Comparison of ENCODE assay signal across 9 mouse cellular contexts in the genomic region with DNA sequence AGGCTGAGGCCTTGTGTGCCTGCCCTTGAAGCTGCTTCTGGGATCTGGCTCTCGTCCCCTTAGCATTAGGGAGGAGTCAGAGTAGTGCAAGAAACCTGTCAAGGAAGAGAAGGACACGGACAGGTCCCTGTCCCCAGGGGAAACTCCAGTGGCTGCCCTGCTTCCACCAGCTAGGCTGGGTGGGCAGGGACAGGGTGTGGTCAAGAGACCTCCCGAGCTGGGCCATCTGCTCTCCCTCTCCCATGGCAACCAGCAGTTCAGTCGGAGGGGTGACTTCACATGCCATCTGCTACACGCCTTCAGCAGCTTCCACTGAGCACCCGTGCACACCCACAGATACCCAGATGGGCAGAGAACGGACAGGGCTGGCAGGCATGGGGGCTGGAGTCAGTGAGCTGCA. TPM values are rescaled to one million over a fixed set of nuclear protein-coding genes. Genes with fewer than 3 reads are reported as not detected.
DNase-seq lines count a peak whose midpoint lies in the region; ATAC-seq and TF ChIP-seq lines count a peak whose summit lies in the region.
"Had no signal": no experiment of that assay in that cellular context is flagged by ENCODE, and none has a peak within 500 bp of the region (broad histone marks: within the 10 kb centered on the region; RNA-seq: fewer than 3 reads in every experiment).

No protein-coding gene starts in this region.

- H3K27me3 ChIP-seq in liver, adult 2 months (ENCODE audit: control insufficient read depth, insufficient read depth, low read length): no peaks in the 10 kb centered on the region
- peaks cover 16% of the 10 kb centered on the region for H3K27me3 ChIP-seq in liver, embryonic 11.5 days (replicated peaks; ENCODE audit: control insufficient read depth, insufficient read depth, low read length)
- no peaks in the 10 kb centered on the region for H3K27me3 ChIP-seq in cerebellum, adult 2 months (ENCODE audit: control insufficient read depth, insufficient read depth, low read length)
- no peaks in the 10 kb centered on the region for H3K27me3 ChIP-seq in forebrain, embryonic 12.5 days
- H3K27me3 ChIP-seq in neural tube, embryonic 14.5 days (ENCODE audit: control insufficient read depth, insufficient read depth, low read length): no peaks in the 10 kb centered on the region

- no peak overlapping the region for H3K4me2 ChIP-seq in liver, embryonic 11.5 days
- H3K4me2 ChIP-seq in forebrain, embryonic 12.5 days: no peak overlapping the region
- no peak overlapping the region for H3K4me2 ChIP-seq in neural tube, embryonic 14.5 days (ENCODE audit: low read depth, low read length)

- H3K9ac ChIP-seq in liver, adult 2 months (ENCODE audit: low read depth, low read length): peak overlapping the region; percentile 10; the same call in 1 of the 2 replicates
- H3K9ac ChIP-seq in liver, embryonic 11.5 days (ENCODE audit: low read depth, low read length): no peak overlapping the region
- H3K9ac ChIP-seq in forebrain, embryonic 12.5 days: no peak overlapping the region
- H3K9ac ChIP-seq in neural tube, embryonic 14.5 days (replicated peaks; ENCODE audit: low read depth, low read length): no peak overlapping the region

- H3K4me3 ChIP-seq in liver, adult 2 months (ENCODE audit: insufficient read depth, low read depth, low read length): no peak overlapping the region
- no peak overlapping the region for H3K4me3 ChIP-seq in liver, embryonic 11.5 days (ENCODE audit: low read depth, low read length)
- H3K4me3 ChIP-seq in cerebellum, adult 2 months (replicated peaks; ENCODE audit: insufficient read depth, low read depth, low read length): no peak overlapping the region
- H3K4me3 ChIP-seq in forebrain, embryonic 12.5 days (replicated peaks): no peak overlapping the region
- H3K4me3 ChIP-seq in neural tube, embryonic 14.5 days (ENCODE audit: low read depth, low read length): no peak overlapping the region

- ATAC-seq in liver, embryonic 11.5 days (replicated peaks; ENCODE audit: low FRiP score): no peak
- ATAC-seq in forebrain, embryonic 12.5 days (ENCODE audit: low FRiP score): no peak
- no peak for ATAC-seq in neural tube, embryonic 14.5 days (ENCODE audit: low read depth)

- H3K27ac ChIP-seq in liver, adult 2 months (replicated peaks; ENCODE audit: insufficient read depth, low read depth, low read length): peak overlapping the region; percentile 43
- no peak overlapping the region for H3K27ac ChIP-seq in liver, embryonic 11.5 days (ENCODE audit: low read depth, low read length)
- H3K27ac ChIP-seq in cerebellum, adult 2 months (ENCODE audit: insufficient read depth, low read length): peak overlapping the region; percentile 44
- peak overlapping the region; percentile 47 for H3K27ac ChIP-seq in forebrain, embryonic 12.5 days
- peak overlapping the region; percentile 28; the same call in 1 of the 2 replicates for H3K27ac ChIP-seq in neural tube, embryonic 14.5 days (ENCODE audit: low read depth, low read length)
- H3K27ac ChIP-seq: macrophage had no signal

- TF ChIP-seq CTCF in liver, adult 2 months (IDR thresholded peaks at IDR 0.05; ENCODE audit: low read depth, low read length): no peak
- TF ChIP-seq CTCF in cerebellum, adult 2 months (IDR thresholded peaks at IDR 0.05; ENCODE audit: borderline replicate concordance, insufficient read depth, low read depth, low read length): no peak

- H3K36me3 ChIP-seq in liver, adult 2 months (ENCODE audit: control insufficient read depth, insufficient read depth, low read length): no peaks in the 10 kb centered on the region
- no peaks in the 10 kb centered on the region for H3K36me3 ChIP-seq in liver, embryonic 11.5 days (ENCODE audit: control insufficient read depth, insufficient read depth, low read length)
- H3K36me3 ChIP-seq in forebrain, embryonic 12.5 days (replicated peaks): no peaks in the 10 kb centered on the region
- no peaks in the 10 kb centered on the region for H3K36me3 ChIP-seq in neural tube, embryonic 14.5 days (ENCODE audit: control insufficient read depth, insufficient read depth, low read length)

- 79% methylated on average over 7 of the region's 7 CpGs for WGBS in liver, adult 2 months
- WGBS in liver, embryonic 11.5 days: 53% methylated on average over 7 of the region's 7 CpGs
- 5% methylated on average over 7 of the region's 7 CpGs for WGBS in cerebellum, adult 2 months
- WGBS in forebrain, embryonic 12.5 days: 51% methylated on average over 7 of the region's 7 CpGs
- 15% methylated on average over 7 of the region's 7 CpGs for WGBS in neural tube, embryonic 14.5 days

- no peak for TF ChIP-seq POLR2A in liver, adult 2 months (IDR thresholded peaks at IDR 0.05; ENCODE audit: extremely low read depth, insufficient read depth, low read length)
- TF ChIP-seq POLR2A in cerebellum, adult 2 months (IDR thresholded peaks at IDR 0.05; ENCODE audit: borderline replicate concordance, insufficient read depth, low read length): no peak

- no peak for DNase-seq in liver, adult 2 months (ENCODE audit: extremely low read depth, low read depth, low spot score)
- DNase-seq in liver, embryonic 11.5 days (ENCODE audit: low spot score): no peak
- DNase-seq in cerebellum, adult 2 months: peak; percentile 70 to 76
- peak; percentile 5 to 13 for DNase-seq in kidney, adult 8-10 months
- no peak for DNase-seq in natural killer cell, adult 2 months (ENCODE audit: low spot score in 2 of 2)
- no peak for DNase-seq in urinary bladder, postnatal 36 days (ENCODE audit: low spot score in 2 of 2)

- H3K9me3 ChIP-seq in liver, embryonic 11.5 days (ENCODE audit: control insufficient read depth, low read length): no peaks in the 10 kb centered on the region
- no peaks in the 10 kb centered on the region for H3K9me3 ChIP-seq in forebrain, embryonic 12.5 days
- H3K9me3 ChIP-seq in neural tube, embryonic 14.5 days (ENCODE audit: control insufficient read depth, low read length): no peaks in the 10 kb centered on the region

- peaks cover 61% of the 10 kb centered on the region for H3K79me2 ChIP-seq in liver, adult 2 months (ENCODE audit: control insufficient read depth, insufficient read depth, low read length)

- H3K4me1 ChIP-seq in liver, adult 2 months (ENCODE audit: control insufficient read depth, insufficient read depth, low read length): peaks cover 71% of the 10 kb centered on the region
- H3K4me1 ChIP-seq in liver, embryonic 11.5 days (replicated peaks; ENCODE audit: control insufficient read depth, insufficient read depth, low read length): peaks cover 51% of the 10 kb centered on the region
- H3K4me1 ChIP-seq in cerebellum, adult 2 months (ENCODE audit: control insufficient read depth, insufficient read depth, low read length): peaks cover 76% of the 10 kb centered on the region
- peaks cover 94% of the 10 kb centered on the region for H3K4me1 ChIP-seq in forebrain, embryonic 12.5 days
- peaks cover 81% of the 10 kb centered on the region for H3K4me1 ChIP-seq in neural tube, embryonic 14.5 days (ENCODE audit: control insufficient read depth, insufficient read depth, low read length)

RNA-seq across cellular contexts. Expression of a gene that starts 7.3 kb away (rescaled TPM):
- total RNA-seq in liver, adult 2 months (2014; rRNA removed): 11.3 and 18.0 TPM in 2 replicates
- 41.2 and 53.2 TPM in 2 replicates for polyA plus RNA-seq in liver, adult 2 months (2012; rRNA removed)
- polyA plus RNA-seq in liver, embryonic 11.5 days (2014; fragmentation: Nextera tagmentation; extraction: Ambion mirVana): 26.1 and 27.8 TPM in 2 replicates
- polyA plus RNA-seq in cerebellum, adult 2 months (2012; rRNA removed): 129 and 146 TPM in 2 replicates
- polyA plus RNA-seq in forebrain, embryonic 12.5 days (2016; fragmentation: Nextera tagmentation; extraction: Ambion mirVana): 44.0 and 45.6 TPM in 2 replicates
- 47.6 and 56.4 TPM in 2 replicates for polyA plus RNA-seq in neural tube, embryonic 14.5 days (2014; fragmentation: Nextera tagmentation; extraction: Ambion mirVana)

RNA-seq across cellular contexts. Expression of a gene that starts 45.5 kb away (rescaled TPM):
- 50.9 and 134 TPM in 2 replicates for total RNA-seq in liver, adult 2 months (2014; rRNA removed)
- polyA plus RNA-seq in liver, adult 2 months (2012; rRNA removed): 1.9 and 5.3 TPM in 2 replicates
- polyA plus RNA-seq in liver, embryonic 11.5 days (2014; fragmentation: Nextera tagmentation; extraction: Ambion mirVana): not detected in 2 replicates
- 0.29 and 0.33 TPM in 2 replicates for polyA plus RNA-seq in cerebellum, adult 2 months (2012; rRNA removed)
- not detected in 2 replicates for polyA plus RNA-seq in forebrain, embryonic 12.5 days (2016; fragmentation: Nextera tagmentation; extraction: Ambion mirVana)
- polyA plus RNA-seq in neural tube, embryonic 14.5 days (2014; fragmentation: Nextera tagmentation; extraction: Ambion mirVana): not detected in 2 replicates
- polyA plus RNA-seq: macrophage had no signal

Comparison
In these comparisons a context has a peak if more than half of its experiments do, and no peak if none do; other contexts are left out.
1. DNase-seq: peak in cerebellum, adult 2 months (2 of 2) and kidney, adult 8-10 months (2 of 2); none in liver, adult 2 months (single experiment), liver, embryonic 11.5 days (single experiment), natural killer cell, adult 2 months (0 of 2) and urinary bladder, postnatal 36 days (0 of 2).